In the genomic region with DNA sequence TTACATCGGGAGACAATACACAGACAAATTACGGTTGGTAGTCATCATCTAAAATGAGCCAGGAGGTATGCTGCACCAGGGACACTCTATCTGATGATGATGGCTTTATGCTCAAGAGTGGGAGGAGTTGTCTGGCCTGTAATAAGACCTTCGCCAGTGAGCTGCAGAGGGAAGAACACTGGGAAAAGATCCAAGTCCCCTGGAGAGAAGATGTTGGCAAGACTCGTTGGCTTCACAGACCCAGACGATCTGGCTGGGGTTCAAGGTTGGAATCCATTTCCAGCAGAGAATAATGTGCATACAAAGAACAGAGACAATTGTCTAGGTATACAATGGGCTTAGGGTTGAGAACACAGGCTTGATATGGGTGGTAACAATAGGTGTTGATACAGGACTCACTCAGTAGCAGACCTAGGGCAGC, we compare ENCODE assay signal across 8 mouse cellular contexts. TPM values are rescaled to one million over a fixed set of nuclear protein-coding genes. Genes with fewer than 3 reads are reported as not detected.
A peak's percentile ranks its signal among the peaks of the same experiment; 100 is the strongest.
DNase-seq lines count a peak whose midpoint lies in the region; ATAC-seq and TF ChIP-seq lines count a peak whose summit lies in the region.
"Had no signal": no experiment of that assay in that cellular context is flagged by ENCODE, and none has a peak within 500 bp of the region (broad histone marks: within the 10 kb centered on the region; RNA-seq: fewer than 3 reads in every experiment).

No protein-coding gene starts in this region.

- ATAC-seq in intestine, embryonic 16.5 days = 0 out of 2 replicates have a peak, but pooled peaks have one; percentile 33
- no peak for ATAC-seq in megakaryocyte progenitor cell, adult 5-6 weeks (replicated peaks; ENCODE audit: poor library complexity)

- H3K36me3 ChIP-seq in intestine, embryonic 16.5 days (ENCODE audit: control insufficient read depth, insufficient read depth, low read length) = no peaks in the 10 kb centered on the region
- H3K36me3 ChIP-seq: liver, embryonic 15.5 days had no signal

- no peak for TF ChIP-seq CTCF in cerebellum, adult 2 months (IDR thresholded peaks at IDR 0.05; ENCODE audit: borderline replicate concordance, insufficient read depth, low read depth, low read length)

- no peak overlapping the region for H3K27ac ChIP-seq in cerebellum, adult 2 months (ENCODE audit: insufficient read depth, low read length)
- H3K27ac ChIP-seq in intestine, embryonic 16.5 days (ENCODE audit: low read length) = no peak overlapping the region
- H3K27ac ChIP-seq: liver, embryonic 15.5 days had no signal

- H3K9ac ChIP-seq in intestine, embryonic 16.5 days (ENCODE audit: low read depth, low read length) = no peak overlapping the region
- H3K9ac ChIP-seq: liver, embryonic 15.5 days had no signal

- no peak overlapping the region for H3K4me2 ChIP-seq in intestine, embryonic 16.5 days (ENCODE audit: low read depth, low read length)
- H3K4me2 ChIP-seq: liver, embryonic 15.5 days had no signal

- H3K4me3 ChIP-seq in cerebellum, adult 2 months (replicated peaks; ENCODE audit: insufficient read depth, low read depth, low read length) = no peak overlapping the region
- no peak overlapping the region for H3K4me3 ChIP-seq in intestine, embryonic 16.5 days (ENCODE audit: low read length)
- H3K4me3 ChIP-seq: liver, embryonic 15.5 days had no signal

- no peaks in the 10 kb centered on the region for H3K9me3 ChIP-seq in intestine, embryonic 16.5 days (ENCODE audit: control insufficient read depth, low read length)
- H3K9me3 ChIP-seq: liver, embryonic 15.5 days had no signal

- peaks cover 8% of the 10 kb centered on the region; the same call in 1 of the 2 replicates for H3K4me1 ChIP-seq in cerebellum, adult 2 months (ENCODE audit: control insufficient read depth, insufficient read depth, low read length)
- H3K4me1 ChIP-seq in intestine, embryonic 16.5 days (ENCODE audit: control insufficient read depth, insufficient read depth, low read length) = no peaks in the 10 kb centered on the region
- H3K4me1 ChIP-seq: liver, embryonic 15.5 days had no signal

- 1% methylated on average over 5 of the region's 5 CpGs for WGBS in cerebellum, adult 2 months
- 48% methylated on average over 5 of the region's 5 CpGs for WGBS in intestine, embryonic 16.5 days

- no peak for TF ChIP-seq POLR2A in cerebellum, adult 2 months (IDR thresholded peaks at IDR 0.05; ENCODE audit: borderline replicate concordance, insufficient read depth, low read length)

- H3K27me3 ChIP-seq in cerebellum, adult 2 months (ENCODE audit: control insufficient read depth, insufficient read depth, low read length) = no peaks in the 10 kb centered on the region
- H3K27me3 ChIP-seq in intestine, embryonic 16.5 days (replicated peaks; ENCODE audit: control insufficient read depth, insufficient read depth, low read length) = no peaks in the 10 kb centered on the region
- H3K27me3 ChIP-seq: liver, embryonic 15.5 days had no signal

- intact Hi-C loops in left cerebral cortex, postnatal 10 days (cut with DNase I) = no loop called here

- peak; percentile 26 to 51 for DNase-seq in left cerebral cortex, postnatal 10 days (ENCODE audit: extremely low spot score in 1 of 2, low spot score in 2 of 2)
- DNase-seq in left cerebral cortex, adult 9 months (ENCODE audit: low spot score in 2 of 2) = no peak
- DNase-seq in adrenal gland, postnatal 14 days = peak; percentile 83
- peak; percentile 36 to 73 for DNase-seq in cerebellum, adult 2 months
- DNase-seq in layer of hippocampus, postnatal 10 days (ENCODE audit: low spot score in 2 of 2) = no peak

RNA-seq across cellular contexts. Expression of gene Ahi1, which starts 17.1 kb away (rescaled TPM):
- total RNA-seq in left cerebral cortex, postnatal 10 days (2021) = 100 to 1,000 TPM; 203 to 215 TPM
- 32.6 and 32.9 TPM in 2 replicates for total RNA-seq in adrenal gland, postnatal 14 days (2021)
- 141 and 142 TPM in 2 replicates for polyA plus RNA-seq in cerebellum, adult 2 months (2012; rRNA removed)
- polyA plus RNA-seq in intestine, embryonic 16.5 days (2015; fragmentation: Nextera tagmentation; extraction: Ambion mirVana) = 5.0 and 5.8 TPM in 2 replicates
- 6.5 and 7.6 TPM in 2 replicates for total RNA-seq in megakaryocyte progenitor cell, adult 5-6 weeks (2015)
- 4.3 and 4.8 TPM in 2 replicates for total RNA-seq in megakaryocyte progenitor cell, adult 5-6 weeks (2017)
- total RNA-seq in layer of hippocampus, postnatal 10 days (2021) = 100 to 1,000 TPM; 213 to 240 TPM

Comparison
In these comparisons a context has a peak if more than half of its experiments do, and no peak if none do; other contexts are left out.
1. DNase-seq: peak in left cerebral cortex, postnatal 10 days (2 of 2), adrenal gland, postnatal 14 days (single experiment) and cerebellum, adult 2 months (2 of 2); none in left cerebral cortex, adult 9 months (0 of 2) and layer of hippocampus, postnatal 10 days (0 of 2).